Mouse (Mus musculus): Measurements from ENCODE around the gene Def8.

DNA sequence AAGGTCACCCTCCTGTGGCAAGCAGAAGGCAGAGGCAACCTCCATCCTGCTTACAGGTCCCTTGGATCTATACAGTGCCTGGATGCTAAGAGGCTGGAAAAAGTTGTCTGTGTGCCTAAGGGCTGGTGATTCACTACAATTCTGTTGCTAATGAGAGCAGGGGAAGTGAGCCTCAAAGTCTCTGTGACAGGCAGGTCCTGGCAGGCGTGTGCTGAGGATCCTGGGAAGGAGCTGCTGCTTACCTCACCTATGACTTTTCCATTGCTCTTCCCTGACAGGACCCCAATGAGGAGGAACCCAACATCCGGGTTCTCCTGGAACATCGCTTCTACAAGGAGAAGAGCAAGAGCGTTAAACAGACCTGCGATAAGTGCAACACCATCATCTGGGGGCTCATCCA, 30.6 kb downstream of the Def8 start:
- TF ChIP-seq CTCF (IDR thresholded peaks at IDR 0.05; ENCODE audit: low read depth, low read length), result no peak
- no peak for TF ChIP-seq POLR2A (IDR thresholded peaks at IDR 0.05; ENCODE audit: borderline replicate concordance, low read depth, low read length)

All from bone marrow macrophage, adult 2 months (primary cell).